Mouse (Mus musculus) C2C12 (cell line): Measurements from ENCODE around the gene Ckap2l. TPM values are rescaled to one million over a fixed set of nuclear protein-coding genes. Genes with fewer than 3 reads are reported as not detected.

Source experiments
- H3K27me3 ChIP-seq: one replicate; pipeline ENCODE4 v1.6.1; 2011; ENCODE audit not compliant: control insufficient read depth, insufficient read depth, insufficient read length
- H3K36me3 ChIP-seq: one replicate; pipeline ENCODE4 v1.6.1; 2011; ENCODE audit not compliant: control insufficient read depth, insufficient read depth
- H3K4me3 ChIP-seq: one replicate; pipeline ENCODE4 v1.5.1; 2011; ENCODE audit warnings: mild to moderate bottlenecking, control low read depth; ENCODE audit not compliant: poor library complexity, insufficient read depth, severe bottlenecking
- H3K79me2 ChIP-seq: one replicate; pipeline ENCODE4 v1.6.1; 2011; ENCODE audit not compliant: control insufficient read depth, insufficient read depth
- H3K79me3 ChIP-seq: one replicate; pipeline ENCODE4 v1.6.1; 2011; ENCODE audit warnings: low read depth, control low read depth
- H3ac ChIP-seq: one replicate; pipeline ENCODE3; 2011; ENCODE audit warnings: low read depth; ENCODE audit not compliant: control insufficient read depth, insufficient read length
- CEBPB ChIP-seq: IDR thresholded peaks from one replicate; pipeline ENCODE4 v1.6.1; 2011; ENCODE audit warnings: low read depth, mild to moderate bottlenecking, control low read depth, moderate library complexity
- CTCF ChIP-seq: IDR thresholded peaks from one replicate; pipeline ENCODE4 v1.5.1; 2011; ENCODE audit not compliant: control insufficient read depth, insufficient read depth, insufficient read length
- FOSL1 ChIP-seq: IDR thresholded peaks from one replicate; pipeline ENCODE4 v1.8.0; 2011; ENCODE audit warnings: mild to moderate bottlenecking, low read length; ENCODE audit not compliant: poor library complexity, insufficient read depth, severe bottlenecking
- MAX ChIP-seq: IDR thresholded peaks from one replicate; pipeline ENCODE4 v1.6.1; 2011; ENCODE audit warnings: mild to moderate bottlenecking, control low read depth
- MYOD1 ChIP-seq: IDR thresholded peaks from one replicate; pipeline ENCODE4 v1.6.1; 2011; ENCODE audit warnings: low read depth; ENCODE audit not compliant: control insufficient read depth, insufficient read length
- MYOG ChIP-seq: IDR thresholded peaks from one replicate; pipeline ENCODE4 v1.6.1; 2011; ENCODE audit not compliant: control insufficient read depth, insufficient read length; ENCODE audit errors: extremely low read depth
- USF1 ChIP-seq: IDR thresholded peaks from one replicate; pipeline ENCODE4 v1.6.1; 2011; ENCODE audit warnings: low read depth, mild to moderate bottlenecking, control low read depth, moderate library complexity
- polyA plus RNA-seq: library from polyadenylated mRNA; unstranded; fragments of >200 nt; fragmentation: generic; extraction: Trizol; gene quantifications from one replicate; pipeline ENCODE4 v1.2.1, GENCODE M21; 2012; ENCODE audit warnings: missing spikeins

Ckap2l gene
- polyA plus RNA-seq, 1 experiment, result 17.9 TPM

- H3K27me3 ChIP-seq, result no peaks in the 10 kb centered on the region
- TF ChIP-seq FOSL1 (no peak), MYOD1 (no peak), USF1 (no peak), CTCF (no peak), CEBPB (no peak), MYOG (no peak), MAX (no peak)
- no peak overlapping the region for H3K4me3 ChIP-seq
- H3K79me3 ChIP-seq, result no peaks in the 10 kb centered on the region
- H3K36me3 ChIP-seq, result no peaks in the 10 kb centered on the region
- H3K79me2 ChIP-seq, result no peaks in the 10 kb centered on the region
- H3ac ChIP-seq, result no peak overlapping the region
Observed at GRCm38 (mm10) chr2:129328238-129328637, 31.2 kb upstream of the Ckap2l start.

DNA sequence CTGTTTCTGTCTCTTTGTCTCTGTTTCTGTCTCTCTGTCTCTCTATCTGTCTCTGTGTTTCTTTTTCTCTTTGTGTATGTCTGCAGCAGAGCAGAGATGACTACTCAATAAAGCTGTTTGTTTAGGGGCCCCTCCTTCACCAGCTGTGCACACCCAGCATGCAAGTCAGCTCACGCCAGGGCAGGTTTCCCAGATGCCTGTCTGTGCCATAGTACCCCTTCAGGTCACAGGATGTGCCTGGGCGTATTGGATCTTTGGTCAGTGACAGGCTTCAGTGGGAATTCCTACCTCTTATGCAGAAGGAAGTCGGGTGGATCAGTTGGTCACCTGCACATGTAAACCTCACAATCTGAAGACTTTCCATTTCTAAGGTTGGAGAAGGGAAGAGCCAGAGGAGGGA lies 27.2 kb upstream of the Ckap2l start:
- H3K79me3 ChIP-seq, result no peaks in the 10 kb centered on the region
- no peaks in the 10 kb centered on the region for H3K36me3 ChIP-seq
- no peaks in the 10 kb centered on the region for H3K79me2 ChIP-seq
- TF ChIP-seq MAX, result no peak
- TF ChIP-seq FOSL1, result no peak
- no peak for TF ChIP-seq MYOG
- no peak overlapping the region for H3ac ChIP-seq
- H3K27me3 ChIP-seq, result no peaks in the 10 kb centered on the region
- no peak overlapping the region for H3K4me3 ChIP-seq

DNA sequence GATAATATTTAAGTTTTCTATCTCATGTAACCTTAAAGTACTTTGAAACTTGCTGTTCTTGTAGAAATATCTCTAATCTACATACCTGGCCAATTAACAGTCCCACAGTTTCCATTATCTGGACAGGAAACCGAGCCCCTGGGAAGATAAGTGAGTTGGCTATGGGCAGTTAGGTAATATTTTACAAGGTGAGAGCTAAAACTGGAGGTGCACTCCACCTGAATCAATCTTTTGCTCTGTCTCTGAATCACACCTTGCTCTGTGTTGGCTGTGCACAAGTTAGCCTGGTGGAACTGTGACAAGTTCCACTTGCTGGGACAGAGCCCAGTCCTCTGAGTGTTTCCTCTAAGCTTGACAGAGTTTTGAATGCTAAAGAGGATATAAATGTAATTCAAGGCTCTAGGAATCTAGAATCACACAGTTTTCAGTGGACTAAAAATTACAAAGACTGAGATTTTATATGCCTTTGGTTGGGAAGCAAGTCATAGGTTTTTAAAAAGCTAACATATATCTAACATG lies 25.2 kb upstream of the Ckap2l start:
- Histone ChIP-seq H3K4me3 (no peak overlapping the region), H3K79me2 (no peaks in the 10 kb centered on the region), H3ac (no peak overlapping the region), H3K36me3 (no peaks in the 10 kb centered on the region), H3K79me3 (no peaks in the 10 kb centered on the region), H3K27me3 (no peaks in the 10 kb centered on the region)
- TF ChIP-seq CTCF (no peak), MYOG (no peak), MAX (no peak), USF1 (no peak), FOSL1 (no peak), CEBPB (no peak), MYOD1 (no peak)

GRCm38 (mm10) chr2:129320033-129320605 lies 23.1 kb upstream of the Ckap2l start:
- no peak overlapping the region for H3K4me3 ChIP-seq
- TF ChIP-seq MYOD1 (peak; percentile 31), MYOG (no peak), FOSL1 (no peak), CTCF (no peak), MAX (no peak)
- no peaks in the 10 kb centered on the region for H3K27me3 ChIP-seq
- no peaks in the 10 kb centered on the region for H3K79me3 ChIP-seq
- no peak overlapping the region for H3ac ChIP-seq
- no peaks in the 10 kb centered on the region for H3K79me2 ChIP-seq
- H3K36me3 ChIP-seq, result no peaks in the 10 kb centered on the region

GRCm38 (mm10) chr2:129315831-129316230 lies 18.8 kb upstream of the Ckap2l start:
- H3K4me3 ChIP-seq, result no peak overlapping the region
- no peaks in the 10 kb centered on the region for H3K36me3 ChIP-seq
- no peaks in the 10 kb centered on the region for H3K27me3 ChIP-seq
- H3K79me3 ChIP-seq, result no peaks in the 10 kb centered on the region
- no peak overlapping the region for H3ac ChIP-seq
- H3K79me2 ChIP-seq, result no peaks in the 10 kb centered on the region
- TF ChIP-seq MYOG, result no peak
- TF ChIP-seq USF1, result peak; percentile 62

DNA sequence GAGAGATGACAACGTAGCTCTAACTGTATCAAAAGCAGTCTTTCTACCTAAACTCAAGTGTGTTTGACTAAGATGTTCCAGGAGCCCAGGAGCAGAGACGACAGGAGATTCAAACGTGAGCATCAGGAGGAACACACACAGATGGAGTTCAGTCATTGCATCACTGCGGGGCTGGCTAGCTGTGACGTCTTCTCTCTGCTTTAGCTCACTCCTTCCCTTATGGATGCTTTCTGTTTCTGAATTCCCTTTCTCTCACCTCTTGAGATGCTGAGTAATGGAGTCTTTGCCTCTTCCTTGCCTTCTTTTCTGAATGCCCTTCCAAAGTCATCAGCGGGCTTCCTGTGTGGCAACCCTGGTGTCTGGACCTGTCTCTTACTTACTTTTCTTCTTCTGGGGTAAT lies 17.9 kb upstream of the Ckap2l start:
- TF ChIP-seq FOSL1 (no peak), MYOD1 (no peak), CEBPB (no peak), CTCF (no peak), MYOG (no peak), MAX (no peak), USF1 (no peak)
- no peaks in the 10 kb centered on the region for H3K27me3 ChIP-seq
- no peak overlapping the region for H3ac ChIP-seq
- H3K4me3 ChIP-seq, result no peak overlapping the region
- no peaks in the 10 kb centered on the region for H3K79me3 ChIP-seq
- no peaks in the 10 kb centered on the region for H3K36me3 ChIP-seq
- H3K79me2 ChIP-seq, result no peaks in the 10 kb centered on the region
